Mouse (Mus musculus): ENCODE measurements around the gene Serpina3c.

DNA sequence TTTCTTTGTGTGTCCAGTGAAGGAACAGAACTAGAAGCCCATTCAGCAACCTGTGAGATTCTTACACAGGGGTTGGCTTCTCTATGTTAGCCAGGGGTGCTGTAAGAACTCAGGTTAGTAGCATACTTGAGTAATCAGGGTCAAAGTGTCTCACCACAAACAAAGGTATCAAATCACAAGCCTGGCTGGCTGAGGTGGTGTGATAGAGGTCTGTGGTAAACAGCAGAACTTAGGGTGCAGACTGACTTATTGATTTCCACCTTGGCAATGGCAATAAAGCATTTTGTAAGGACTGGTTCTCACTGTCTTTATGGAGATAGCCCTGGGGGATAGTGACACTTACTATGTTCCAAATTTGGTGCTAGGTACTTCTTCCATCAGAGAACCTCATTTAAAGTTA, 47.8 kb downstream of the Serpina3c start:
- TF ChIP-seq TAL1 (conservative IDR thresholded peaks at IDR 0.05; ENCODE audit: low read depth, low read length), result no peak
- no peak for TF ChIP-seq CTCF (IDR thresholded peaks at IDR 0.05; ENCODE audit: low read depth, low read length)
- TF ChIP-seq GATA1 (IDR thresholded peaks at IDR 0.05; ENCODE audit: borderline replicate concordance, low read length), result no peak
